Mouse (Mus musculus): ENCODE measurements around the gene Nsun3. TPM values are rescaled to one million over a fixed set of nuclear protein-coding genes. Genes with fewer than 3 reads are reported as not detected.

Nsun3 gene
- 7.6 and 10.7 TPM in 2 replicates for polyA plus RNA-seq (2015; fragmentation: Nextera tagmentation; extraction: Ambion mirVana)

DNA sequence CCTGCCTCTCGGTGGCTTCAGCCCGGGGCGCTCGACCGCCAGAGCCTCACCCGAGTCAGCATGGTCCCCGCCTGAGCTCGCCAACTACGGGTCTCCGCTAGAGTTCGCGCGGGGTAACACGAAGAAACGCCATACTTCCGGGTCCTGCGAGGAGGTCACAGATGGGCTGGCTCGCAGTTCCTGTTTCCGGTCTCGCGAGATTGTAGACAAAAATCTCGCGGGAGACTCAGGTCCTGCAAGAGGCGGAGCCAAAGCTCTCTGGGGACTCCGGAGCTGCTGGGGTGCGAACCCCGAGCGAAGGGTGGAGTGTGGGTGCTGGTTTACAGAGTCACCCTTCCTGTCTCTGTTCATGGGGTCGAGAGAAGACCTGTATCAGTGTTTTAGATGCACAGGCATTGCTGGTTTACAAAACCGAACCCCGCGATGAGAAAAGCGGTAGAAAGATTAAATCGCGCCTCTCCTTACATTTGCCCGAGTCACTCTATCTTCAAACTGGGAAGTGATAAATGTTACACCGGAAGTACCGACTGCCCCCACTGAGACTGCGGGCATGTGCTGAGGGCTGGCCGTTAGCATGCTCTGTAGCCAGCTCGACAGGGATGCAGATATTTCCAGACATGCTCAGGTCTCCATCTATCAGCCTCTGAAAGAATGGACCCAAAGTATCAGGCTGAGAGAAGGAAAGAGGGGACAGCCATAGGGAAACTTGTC is at the start of gene Nsun3:
Gene Nsun3, minus strand, starts transcription at position 198 of the 711 bp plus-strand sequence.
- 2% methylated on average over 41 of the region's 41 CpGs for WGBS
- peak within 1 kb of the TSS; percentile 71 for H3K4me2 ChIP-seq

DNA sequence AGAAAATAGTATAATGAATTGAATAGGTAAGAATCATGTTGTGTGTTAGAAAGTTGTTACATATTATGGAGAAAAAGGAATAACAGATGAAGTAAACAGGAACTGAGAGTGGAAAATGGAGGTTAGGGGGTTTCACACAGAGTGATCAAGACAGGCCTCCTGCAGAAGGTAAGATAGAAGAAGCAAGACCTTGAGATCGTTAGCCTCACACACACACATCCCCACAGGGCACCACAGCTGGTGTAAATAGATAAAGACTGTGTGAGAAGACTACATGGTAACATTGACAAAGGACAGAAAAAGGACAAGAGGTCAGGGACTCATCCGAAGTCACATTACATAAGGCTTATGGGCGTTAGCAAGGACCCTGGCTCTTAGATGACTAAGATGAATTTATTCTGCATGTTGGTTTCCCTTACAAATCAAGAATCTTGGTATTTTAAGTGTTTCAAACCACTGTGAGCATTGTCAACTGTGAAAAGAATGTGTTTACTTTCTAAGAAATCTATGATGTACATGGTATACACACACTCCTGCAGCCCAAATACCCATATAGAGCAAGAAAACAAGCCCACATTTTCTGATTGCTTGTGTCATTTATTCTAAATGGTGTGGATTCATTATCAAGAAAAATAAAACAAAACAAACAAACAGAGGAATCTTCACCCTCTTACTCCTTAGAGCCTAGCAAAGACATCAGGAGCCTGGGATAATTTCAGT is 47.6 kb upstream of the Nsun3 start:
- H3K4me3 ChIP-seq = no peak overlapping the region
- H3K9me3 ChIP-seq = no peaks in the 10 kb centered on the region
- H3K9ac ChIP-seq = no peak overlapping the region
- 67% methylated on average over 3 of the region's 3 CpGs for WGBS
- H3K4me2 ChIP-seq = no peak overlapping the region
- no peak overlapping the region; the same call in 1 of the 2 replicates for H3K27ac ChIP-seq
- ATAC-seq (ENCODE audit: insufficient number of reproducible peaks, insufficient read depth, low FRiP score, low TSS enrichment, low read depth) = no peak
- H3K27me3 ChIP-seq = no peaks in the 10 kb centered on the region
- no peaks in the 10 kb centered on the region for H3K36me3 ChIP-seq
- H3K4me1 ChIP-seq = no peaks in the 10 kb centered on the region

More for the DNA sequence above, at the start of gene Nsun3:
- Histone ChIP-seq H3K4me1 (peaks cover 20% of the 10 kb centered on the region), H3K27ac (peak within 1 kb of the TSS; percentile 87), H3K4me3 (peak within 1 kb of the TSS; percentile 76), H3K9ac (peak within 1 kb of the TSS; percentile 88), H3K9me3 (no peaks in the 10 kb centered on the region), H3K36me3 (no peaks in the 10 kb centered on the region), H3K27me3 (no peaks in the 10 kb centered on the region)
- ATAC-seq (ENCODE audit: insufficient number of reproducible peaks, insufficient read depth, low FRiP score, low TSS enrichment, low read depth) = peak; percentile 97

DNA sequence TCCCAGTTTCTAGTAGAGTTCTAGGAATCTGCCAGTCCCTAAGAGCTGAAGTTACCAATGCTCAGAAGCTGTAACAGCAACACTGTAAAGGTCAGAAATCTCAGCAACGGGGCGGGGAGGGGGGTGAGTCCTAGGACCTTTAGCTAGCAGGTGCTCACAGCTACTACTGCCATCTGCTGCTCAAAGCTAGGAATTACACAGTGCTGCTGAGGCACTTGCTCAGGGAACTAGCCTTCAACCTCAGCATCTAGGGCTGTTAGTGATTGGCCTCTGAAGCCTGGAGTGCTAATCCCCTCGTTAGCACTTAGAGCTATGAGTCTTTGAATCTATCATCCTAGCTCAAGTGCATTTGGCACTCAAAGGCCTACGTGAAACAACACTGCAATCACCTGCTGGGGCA is 45.9 kb upstream of the Nsun3 start:
- no peak overlapping the region for H3K4me2 ChIP-seq
- no peak overlapping the region for H3K9ac ChIP-seq
- H3K4me3 ChIP-seq = no peak overlapping the region
- WGBS = 13% methylated on average over 4 of the region's 4 CpGs
- ATAC-seq (ENCODE audit: insufficient number of reproducible peaks, insufficient read depth, low FRiP score, low TSS enrichment, low read depth) = no peak
- H3K27me3 ChIP-seq = no peaks in the 10 kb centered on the region
- H3K27ac ChIP-seq = no peak overlapping the region
- no peaks in the 10 kb centered on the region for H3K9me3 ChIP-seq
- no peaks in the 10 kb centered on the region for H3K36me3 ChIP-seq
- H3K4me1 ChIP-seq = no peaks in the 10 kb centered on the region

DNA sequence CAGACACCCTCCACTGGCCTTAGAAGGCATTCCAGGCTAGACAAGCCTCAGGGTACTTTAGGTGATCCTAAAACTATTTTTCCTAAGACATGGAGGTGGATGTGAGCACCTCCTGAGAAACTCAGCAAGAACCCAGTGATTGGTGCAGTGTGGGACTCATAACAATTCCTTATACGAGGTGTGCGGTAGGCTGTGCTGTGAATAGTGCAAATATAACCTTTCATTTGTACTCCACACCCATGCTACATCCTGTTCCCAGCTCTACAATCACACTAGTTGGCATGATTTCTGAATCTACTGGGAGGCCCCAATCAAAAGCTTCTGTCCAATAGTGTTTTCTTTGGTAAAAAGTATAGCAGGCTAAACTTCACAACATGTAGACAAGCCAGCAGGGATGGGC is 45.4 kb upstream of the Nsun3 start:
- H3K4me3 ChIP-seq = no peak overlapping the region
- H3K4me1 ChIP-seq = no peaks in the 10 kb centered on the region
- no peak overlapping the region for H3K9ac ChIP-seq
- H3K9me3 ChIP-seq = no peaks in the 10 kb centered on the region
- no peaks in the 10 kb centered on the region for H3K27me3 ChIP-seq
- H3K36me3 ChIP-seq = no peaks in the 10 kb centered on the region
- no peak for ATAC-seq (ENCODE audit: insufficient number of reproducible peaks, insufficient read depth, low FRiP score, low TSS enrichment, low read depth)
- WGBS = 87% methylated on average over 2 of the region's 2 CpGs
- H3K4me2 ChIP-seq = no peak overlapping the region
- no peak overlapping the region for H3K27ac ChIP-seq

DNA sequence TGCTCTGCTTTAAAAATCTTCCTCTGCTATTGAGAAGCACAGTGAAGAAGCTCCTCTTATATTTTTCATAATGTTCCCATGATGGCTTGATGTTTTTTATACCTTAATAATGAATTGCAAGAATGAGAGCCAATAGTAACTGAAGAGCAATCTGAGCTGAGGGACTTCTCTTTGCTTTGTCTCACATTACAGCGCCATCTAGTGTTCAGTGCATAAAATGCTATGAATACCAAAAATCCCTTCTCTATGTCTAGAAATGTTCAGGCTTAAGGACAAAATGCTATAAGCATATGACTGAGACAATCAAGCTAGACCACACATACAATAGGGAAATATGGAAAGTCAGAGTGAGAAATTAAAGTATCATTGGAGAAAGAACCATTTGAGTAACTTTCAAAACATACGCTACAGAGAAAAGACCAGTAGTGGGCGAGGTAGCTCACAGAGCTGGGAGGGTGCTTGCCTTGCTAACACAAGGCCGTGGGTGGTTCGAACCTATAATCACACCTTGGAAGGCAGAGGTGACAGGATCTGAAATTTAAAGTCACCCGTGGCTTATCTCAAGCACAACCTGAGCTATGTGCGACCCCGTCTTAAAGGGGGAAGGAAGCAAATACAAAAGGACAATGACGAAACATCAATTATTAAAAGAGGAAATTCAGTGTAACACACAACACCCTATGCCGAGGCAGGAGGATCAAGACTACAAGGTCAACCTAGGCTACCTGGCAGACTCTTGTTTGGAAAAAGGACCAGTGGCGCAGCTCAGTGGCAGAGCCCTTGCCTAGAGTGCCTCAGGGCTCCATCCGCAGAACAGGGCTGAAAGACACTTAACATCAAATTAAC is 39.8 kb upstream of the Nsun3 start:
- H3K36me3 ChIP-seq = no peaks in the 10 kb centered on the region
- H3K27ac ChIP-seq = no peak overlapping the region
- 76% methylated on average over 12 of the region's 12 CpGs for WGBS
- H3K4me1 ChIP-seq = no peaks in the 10 kb centered on the region
- H3K4me3 ChIP-seq = no peak overlapping the region
- no peak overlapping the region for H3K4me2 ChIP-seq
- H3K9me3 ChIP-seq = no peaks in the 10 kb centered on the region
- no peak overlapping the region for H3K9ac ChIP-seq
- H3K27me3 ChIP-seq = no peaks in the 10 kb centered on the region
- no peak for ATAC-seq (ENCODE audit: insufficient number of reproducible peaks, insufficient read depth, low FRiP score, low TSS enrichment, low read depth)

DNA sequence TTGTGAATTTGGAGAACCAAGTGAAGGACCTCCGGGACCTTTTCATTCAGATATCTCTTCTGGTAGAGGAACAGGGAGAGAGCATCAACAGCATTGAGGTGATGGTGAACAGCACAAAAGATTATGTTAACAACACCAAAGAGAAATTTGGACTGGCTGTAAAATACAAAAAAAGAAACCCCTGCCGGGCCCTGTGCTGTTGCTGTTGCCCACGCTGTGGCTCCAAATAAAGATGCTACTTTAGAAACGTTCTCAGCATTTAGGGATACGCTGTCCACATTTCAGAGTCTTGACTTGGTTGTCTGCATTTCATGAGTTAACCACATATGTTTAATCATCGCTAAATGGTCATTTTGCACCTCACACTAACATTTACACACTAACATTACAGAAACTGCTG is 35.9 kb upstream of the Nsun3 start:
- 93% methylated on average over 6 of the region's 6 CpGs for WGBS
- no peak for ATAC-seq (ENCODE audit: insufficient number of reproducible peaks, insufficient read depth, low FRiP score, low TSS enrichment, low read depth)
- Histone ChIP-seq H3K9ac (no peak overlapping the region), H3K4me3 (no peak overlapping the region), H3K27me3 (no peaks in the 10 kb centered on the region), H3K4me2 (no peak overlapping the region), H3K9me3 (no peaks in the 10 kb centered on the region), H3K36me3 (0 out of 2 replicates have a peak, but pooled peaks cover 4% of the 10 kb centered on the region), H3K27ac (no peak overlapping the region), H3K4me1 (no peaks in the 10 kb centered on the region)

DNA sequence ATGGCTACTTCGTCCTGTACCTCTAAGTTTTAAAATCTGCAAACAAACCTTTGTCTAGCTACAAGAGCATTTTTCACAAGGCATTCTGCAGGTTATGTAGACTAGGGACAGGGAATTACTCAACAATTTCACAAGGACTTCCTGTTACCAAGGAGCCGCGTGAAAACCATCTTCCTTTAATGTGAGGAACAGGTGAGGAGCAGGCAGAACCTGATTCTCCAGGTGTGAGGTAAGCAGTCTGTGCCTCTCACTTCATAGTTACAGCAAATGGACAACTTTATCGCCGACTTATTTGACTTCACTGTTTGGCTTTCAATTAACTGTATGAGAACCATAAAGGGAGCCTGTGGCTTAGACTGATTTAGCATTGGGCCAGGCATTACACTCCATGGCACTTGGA is 27.9 kb upstream of the Nsun3 start, which contains the start of gene Stx19:
Gene Stx19, plus strand, starts transcription at position 186 of the 400 bp plus-strand sequence.
- ATAC-seq (ENCODE audit: insufficient number of reproducible peaks, insufficient read depth, low FRiP score, low TSS enrichment, low read depth) = no peak; the same call in 1 of the 2 replicates
- Histone ChIP-seq H3K27ac (peak within 1 kb of the TSS; percentile 39; the same call in 1 of the 2 replicates), H3K9ac (no peak within 1 kb of the TSS), H3K27me3 (no peaks in the 10 kb centered on the region), H3K4me1 (0 out of 2 replicates have a peak, but pooled peaks cover 4% of the 10 kb centered on the region), H3K9me3 (no peaks in the 10 kb centered on the region), H3K36me3 (0 out of 2 replicates have a peak, but pooled peaks cover 9% of the 10 kb centered on the region), H3K4me2 (no peak within 1 kb of the TSS), H3K4me3 (no peak within 1 kb of the TSS)
- WGBS = 65% methylated on average over 5 of the region's 5 CpGs

DNA sequence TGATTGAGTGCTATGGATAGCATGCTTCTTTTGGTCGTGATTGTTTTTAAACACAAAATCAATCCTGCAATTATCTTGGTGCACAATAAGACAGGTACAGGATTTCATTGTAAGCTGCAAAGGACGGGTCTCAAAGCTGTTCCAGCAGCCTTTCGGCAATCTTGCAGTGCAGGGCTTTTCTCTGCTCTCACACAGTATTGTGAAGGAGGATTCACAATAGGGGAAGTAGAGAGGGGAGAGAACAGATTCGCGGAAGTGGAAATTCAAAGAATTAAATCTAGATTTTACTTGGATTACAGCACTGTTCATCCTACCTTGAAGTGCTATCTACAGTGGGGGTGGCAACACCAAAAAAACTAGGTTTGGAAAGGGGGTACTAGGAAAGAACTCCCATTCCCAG is 27.2 kb upstream of the Nsun3 start:
- H3K27me3 ChIP-seq = no peaks in the 10 kb centered on the region
- 77% methylated on average over 5 of the region's 5 CpGs for WGBS

DNA sequence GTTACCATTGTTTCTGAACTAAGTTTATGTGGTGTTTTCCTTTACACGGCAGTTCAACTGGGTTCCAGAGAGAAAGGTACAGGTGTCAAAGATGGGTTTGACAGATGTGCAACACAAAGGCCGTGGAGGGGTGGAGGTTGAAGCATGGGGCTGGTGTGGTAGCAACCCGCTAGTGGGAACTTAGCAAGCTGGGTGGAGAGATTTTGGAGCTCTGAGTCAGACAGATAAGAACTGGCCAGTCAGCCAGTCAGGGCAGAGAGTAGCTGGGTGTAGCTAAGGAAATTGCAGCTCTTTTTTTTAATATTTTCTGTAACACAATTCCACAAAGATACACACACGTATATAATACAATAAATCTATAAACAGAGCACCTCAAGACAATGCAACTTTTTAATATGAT is 24.2 kb upstream of the Nsun3 start:
- H3K27me3 ChIP-seq = no peaks in the 10 kb centered on the region
- 87% methylated on average over 4 of the region's 4 CpGs for WGBS
- H3K4me3 ChIP-seq = no peak overlapping the region
- H3K4me1 ChIP-seq = 0 out of 2 replicates have a peak, but pooled peaks cover 4% of the 10 kb centered on the region
- H3K9ac ChIP-seq = no peak overlapping the region
- no peak overlapping the region for H3K27ac ChIP-seq
- H3K4me2 ChIP-seq = no peak overlapping the region
- H3K36me3 ChIP-seq = 0 out of 2 replicates have a peak, but pooled peaks cover 5% of the 10 kb centered on the region
- no peak for ATAC-seq (ENCODE audit: insufficient number of reproducible peaks, insufficient read depth, low FRiP score, low TSS enrichment, low read depth)
- no peaks in the 10 kb centered on the region for H3K9me3 ChIP-seq

More for the DNA sequence above, 27.2 kb upstream of the Nsun3 start:
- H3K36me3 ChIP-seq = 0 out of 2 replicates have a peak, but pooled peaks cover 8% of the 10 kb centered on the region
- no peak overlapping the region for H3K4me3 ChIP-seq
- ATAC-seq (ENCODE audit: insufficient number of reproducible peaks, insufficient read depth, low FRiP score, low TSS enrichment, low read depth) = no peak
- H3K4me2 ChIP-seq = no peak overlapping the region
- H3K27ac ChIP-seq = peak overlapping the region; percentile 39; the same call in 1 of the 2 replicates
- H3K9me3 ChIP-seq = no peaks in the 10 kb centered on the region
- H3K9ac ChIP-seq = no peak overlapping the region
- 0 out of 2 replicates have a peak, but pooled peaks cover 4% of the 10 kb centered on the region for H3K4me1 ChIP-seq

DNA sequence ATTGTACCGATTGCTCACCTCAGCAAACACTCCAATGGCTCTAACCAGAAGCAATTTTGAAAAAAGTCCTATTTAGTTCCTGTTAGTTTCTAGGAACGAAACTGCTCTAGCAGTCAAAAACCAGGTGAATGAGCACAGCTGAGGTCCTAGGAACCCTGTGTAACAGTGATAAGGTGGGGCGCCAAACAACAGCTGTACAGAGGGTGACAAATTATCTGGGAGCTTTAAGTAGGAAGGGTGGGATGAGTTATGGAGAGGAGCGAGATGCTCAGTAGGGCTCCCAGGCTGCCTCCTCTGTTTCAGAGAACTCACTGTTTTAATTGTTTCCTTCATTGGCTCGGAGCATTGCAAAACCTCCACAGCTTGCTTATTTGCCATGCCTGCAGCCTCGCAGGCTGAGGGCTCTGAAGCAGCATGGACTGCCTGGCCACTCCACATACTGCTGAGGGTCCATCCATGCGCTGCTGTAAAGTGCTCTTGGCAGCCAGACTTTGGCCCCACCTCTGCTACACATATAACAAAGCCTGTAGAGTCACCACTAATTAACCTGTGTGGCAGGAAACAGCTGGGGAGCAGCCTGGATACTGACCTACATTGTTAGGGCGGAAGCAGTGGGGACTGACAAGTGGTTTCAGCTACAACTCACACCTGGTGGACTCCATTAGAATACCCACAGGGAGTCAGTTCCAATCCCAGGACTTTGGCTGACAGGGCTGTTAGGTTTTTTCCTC is 20.8 kb upstream of the Nsun3 start:
- no peak overlapping the region for H3K9ac ChIP-seq
- no peak for ATAC-seq (ENCODE audit: insufficient number of reproducible peaks, insufficient read depth, low FRiP score, low TSS enrichment, low read depth)
- H3K4me2 ChIP-seq = no peak overlapping the region
- H3K27ac ChIP-seq = no peak overlapping the region
- H3K36me3 ChIP-seq = peaks cover 21% of the 10 kb centered on the region; the same call in 1 of the 2 replicates
- no peaks in the 10 kb centered on the region for H3K9me3 ChIP-seq
- WGBS = 62% methylated on average over 8 of the region's 8 CpGs
- H3K27me3 ChIP-seq = no peaks in the 10 kb centered on the region
- no peaks in the 10 kb centered on the region for H3K4me1 ChIP-seq
- H3K4me3 ChIP-seq = no peak overlapping the region
